Mouse (Mus musculus): Measurements from ENCODE around the gene Tifa.
A peak's percentile ranks its signal among the peaks of the same experiment; 100 is the strongest.

The Tifa gene

DNA sequence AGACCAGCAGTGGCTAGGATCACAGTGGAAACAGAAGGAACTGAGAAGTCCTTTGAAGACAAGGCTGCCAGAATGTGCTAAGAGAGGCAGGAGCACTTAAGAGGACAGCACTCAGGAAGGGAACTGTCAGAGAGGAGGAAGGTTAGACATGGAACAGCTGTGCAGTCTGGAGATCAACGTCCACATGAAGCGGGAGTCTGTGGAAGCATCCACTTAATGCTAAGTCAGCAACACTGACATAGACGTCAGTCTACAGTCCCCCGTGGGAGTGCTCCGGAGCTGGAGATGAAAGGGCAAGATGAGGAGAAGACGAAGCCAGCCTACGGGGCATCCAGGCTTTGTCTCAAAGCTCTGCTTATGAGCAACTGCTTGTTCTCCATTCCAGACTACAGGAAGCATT lies 37.5 kb downstream of the Tifa start:
- no peak for DNase-seq (ENCODE audit: low read depth)

DNA sequence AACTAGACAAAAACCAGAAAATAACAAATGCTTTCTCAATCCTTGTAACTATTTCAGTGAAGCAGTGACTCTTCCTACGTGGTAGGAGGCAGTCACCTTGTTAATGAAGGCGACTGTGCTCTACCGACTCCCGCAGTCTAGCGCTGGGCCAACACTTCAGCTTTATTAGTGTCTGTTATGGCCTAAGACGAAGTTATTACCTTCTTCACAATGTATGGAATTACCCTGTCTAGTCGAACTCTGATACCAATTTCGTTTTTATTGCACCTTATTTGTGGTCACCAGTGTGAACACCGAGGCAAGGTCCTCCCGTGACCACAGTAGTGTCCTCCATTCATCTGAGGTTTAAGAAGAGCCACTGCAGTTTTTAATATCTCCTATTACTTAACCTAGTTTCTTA lies 40.6 kb downstream of the Tifa start:
- no peak for DNase-seq (ENCODE audit: low read depth)

DNA sequence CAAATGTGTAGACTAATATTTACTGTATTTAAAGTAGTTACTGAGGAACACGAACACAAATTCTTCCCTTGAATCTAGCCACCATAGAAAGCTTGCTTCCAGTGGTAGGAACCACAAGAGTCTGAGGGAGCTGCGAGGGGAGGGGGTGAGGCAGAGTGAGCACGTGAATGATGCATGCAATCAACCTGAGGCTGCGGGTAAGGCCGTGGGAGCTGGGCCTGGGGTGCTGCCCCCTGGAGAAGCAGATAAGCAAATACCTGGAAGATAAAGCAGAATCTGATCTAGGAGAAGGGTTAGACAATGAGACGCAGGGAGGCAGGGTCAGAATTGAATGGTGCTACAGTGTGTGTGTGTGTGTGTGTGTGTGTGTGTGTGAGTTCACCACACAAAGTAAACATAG lies 41.5 kb downstream of the Tifa start:
- DNase-seq (ENCODE audit: low read depth), result no peak

GRCm38 (mm10) chr3:127834040-127834439 lies 44.4 kb downstream of the Tifa start:
- no peak for DNase-seq (ENCODE audit: low read depth)

- no peak for DNase-seq (ENCODE audit: low read depth)
These were observed 46.0 kb downstream of the Tifa start for GRCm38 (mm10) chr3:127835594-127835993.

- no peak for DNase-seq (ENCODE audit: low read depth)
These were observed 47.2 kb downstream of the Tifa start for GRCm38 (mm10) chr3:127836798-127837153.

GRCm38 (mm10) chr3:127837154-127837865 lies 47.7 kb downstream of the Tifa start, which contains the start of gene Ap1ar:
Gene Ap1ar (minus strand): TSS chr3:127837523.
- DNase-seq (ENCODE audit: low read depth), result peak; percentile 96

GRCm38 (mm10) chr3:127837972-127838644 lies 48.5 kb downstream of the Tifa start:
- DNase-seq (ENCODE audit: low read depth), result no peak

DNA sequence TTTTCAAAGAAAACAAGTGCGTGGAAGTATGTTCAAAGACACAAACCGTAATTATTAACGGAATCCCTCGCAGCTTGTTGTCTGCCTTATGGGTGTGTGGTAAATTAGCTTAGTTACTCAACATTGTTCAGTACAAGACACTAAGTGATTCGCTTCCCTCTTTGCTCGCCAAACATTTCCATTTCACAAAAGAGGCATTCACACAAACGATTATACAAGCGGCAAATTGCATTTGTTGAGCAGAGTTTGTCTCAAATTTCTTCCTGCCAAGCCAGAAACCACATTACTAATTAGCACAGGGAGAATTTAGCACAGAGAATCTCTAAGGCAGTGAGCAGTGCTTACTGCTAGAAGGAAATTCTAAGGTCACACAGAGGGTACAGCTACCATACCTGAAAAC lies 52.3 kb downstream of the Tifa start:
- no peak for DNase-seq (ENCODE audit: low read depth)

DNA sequence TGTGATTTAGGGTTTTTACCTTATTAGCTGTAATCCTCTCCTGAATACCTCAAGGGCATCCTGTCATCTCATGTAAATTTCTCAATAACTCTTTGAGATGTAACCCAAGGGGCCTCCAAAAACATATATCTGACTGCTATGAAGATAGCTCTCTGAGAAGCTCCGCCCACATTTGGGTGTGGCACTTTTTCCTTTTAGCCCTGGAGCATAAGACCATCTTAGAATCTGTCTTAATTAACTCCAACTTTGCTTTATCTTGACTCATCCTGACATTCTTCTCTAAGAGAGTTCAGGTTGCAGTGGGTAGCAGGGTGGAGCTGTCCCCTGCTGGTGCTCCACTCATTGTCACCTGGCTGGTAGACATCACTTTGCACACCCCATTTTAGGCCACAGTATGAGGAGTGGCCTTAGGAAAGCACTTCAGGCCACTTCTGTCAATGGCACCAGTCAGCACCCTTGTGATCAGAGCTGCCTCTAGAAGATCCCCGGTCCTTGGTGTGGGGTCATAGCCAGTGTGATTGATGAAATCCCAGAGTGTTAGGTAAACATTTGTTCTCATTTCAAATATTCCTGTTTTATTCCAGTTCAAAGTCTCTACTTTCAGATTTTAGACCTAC lies 53.8 kb downstream of the Tifa start:
- no peak for DNase-seq (ENCODE audit: low read depth)

- DNase-seq (ENCODE audit: low read depth), result no peak
These were observed 54.3 kb downstream of the Tifa start for GRCm38 (mm10) chr3:127843941-127844327.

DNA sequence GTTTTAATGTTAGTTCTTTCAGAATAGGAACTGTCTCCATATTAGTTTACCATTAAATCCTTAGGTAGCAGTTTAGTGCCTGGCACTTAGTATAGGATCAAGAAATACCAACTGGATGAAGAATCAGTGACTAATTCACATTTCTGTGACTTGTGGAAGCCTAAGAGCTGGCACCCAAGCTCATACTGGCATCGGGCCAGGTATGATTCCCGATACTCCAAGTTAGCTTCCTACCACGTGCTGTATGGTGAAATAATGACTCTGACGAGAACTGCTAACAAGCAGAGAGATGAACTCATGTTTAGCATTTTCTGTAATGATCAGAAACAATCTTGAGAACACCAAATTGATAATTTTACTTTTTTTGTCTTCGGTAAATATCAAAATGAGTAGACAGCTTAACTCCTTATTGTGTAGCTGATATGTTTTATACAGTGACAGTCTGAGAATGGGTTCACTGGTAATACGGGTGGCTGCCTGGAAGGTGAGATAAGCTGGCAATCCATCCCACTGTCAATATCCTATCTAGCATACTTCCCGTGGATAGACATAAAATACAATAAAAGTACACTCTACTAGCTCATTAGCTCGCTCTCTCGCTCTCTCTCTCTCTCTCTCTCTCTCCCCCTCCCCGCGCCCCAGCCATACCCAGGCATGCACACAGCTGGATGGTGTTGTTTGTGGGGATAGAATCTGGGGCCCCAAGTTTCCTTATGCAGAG lies 58.6 kb downstream of the Tifa start:
- no peak for DNase-seq (ENCODE audit: low read depth)

- DNase-seq (ENCODE audit: low read depth), result no peak
These were observed 60.3 kb downstream of the Tifa start for GRCm38 (mm10) chr3:127849922-127850321.

GRCm38 (mm10) chr3:127850776-127851646 lies 61.4 kb downstream of the Tifa start:
- no peak for DNase-seq (ENCODE audit: low read depth)

- no peak for DNase-seq (ENCODE audit: low read depth)
These were observed 63.1 kb downstream of the Tifa start for GRCm38 (mm10) chr3:127852722-127853121.

- DNase-seq (ENCODE audit: low read depth), result peak; percentile 76
These were observed 64.0 kb downstream of the Tifa start for GRCm38 (mm10) chr3:127853431-127854206.

DNA sequence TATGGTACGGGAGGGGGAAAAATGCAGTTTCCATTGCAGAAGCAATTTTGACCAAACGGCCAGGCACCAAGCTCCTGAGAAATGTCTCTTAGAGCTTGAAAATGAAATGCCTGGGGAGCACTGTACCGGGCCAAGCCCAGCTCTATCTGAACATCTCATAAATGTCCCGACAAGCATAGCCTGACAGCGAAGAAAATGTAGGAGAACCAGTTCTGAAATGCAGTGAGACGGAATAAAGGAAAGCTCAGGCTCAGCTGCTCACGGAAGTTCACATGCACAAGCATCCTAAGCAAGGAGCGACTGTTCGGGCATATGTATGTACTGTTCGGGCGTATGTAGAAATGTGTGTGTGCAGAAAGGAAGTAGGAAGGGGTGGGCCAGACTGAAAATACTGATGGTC lies 71.7 kb downstream of the Tifa start:
- DNase-seq (ENCODE audit: low read depth), result no peak

- DNase-seq (ENCODE audit: low read depth), result peak; percentile 34
These were observed 72.9 kb downstream of the Tifa start for GRCm38 (mm10) chr3:127862479-127862878.

DNA sequence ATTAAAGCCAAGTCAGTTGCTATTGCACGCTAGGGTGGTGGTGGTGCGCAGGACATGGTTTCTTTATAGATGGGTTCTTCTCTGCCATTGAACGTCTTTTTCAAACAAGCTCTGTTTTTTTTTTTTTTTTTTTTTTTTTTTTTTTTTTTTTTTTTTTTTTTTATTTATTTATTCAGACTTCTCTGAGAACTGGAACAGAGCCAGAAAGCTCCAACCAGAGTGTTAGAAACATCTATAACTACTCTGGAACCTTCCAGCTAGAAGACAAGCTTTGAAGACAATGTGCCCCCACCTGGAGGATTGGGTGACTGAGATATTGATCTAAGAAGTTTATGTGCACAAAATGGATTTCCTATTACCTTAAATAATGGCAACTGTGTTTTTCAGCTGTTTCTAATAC lies 74.0 kb downstream of the Tifa start:
- DNase-seq (ENCODE audit: low read depth), result no peak

DNA sequence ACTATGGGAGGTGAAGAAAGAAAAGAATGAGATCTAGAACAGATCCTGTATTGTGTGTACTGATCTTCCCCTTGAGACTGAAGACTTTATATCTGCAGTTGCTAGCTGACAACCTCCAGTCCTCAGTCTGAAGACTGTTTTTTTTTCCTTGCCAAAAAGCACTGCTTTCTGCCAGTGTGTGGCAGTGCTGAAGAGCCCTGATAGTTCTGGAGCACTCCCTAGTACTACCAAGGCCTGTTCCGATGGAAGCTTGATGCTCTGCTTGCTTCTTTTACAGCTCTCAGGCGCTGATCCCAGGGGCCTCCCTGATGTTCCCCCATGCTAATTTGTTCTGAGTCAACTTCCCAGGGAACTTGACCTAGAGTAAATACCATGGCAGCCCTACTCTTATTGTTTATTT lies 74.6 kb downstream of the Tifa start:
- DNase-seq (ENCODE audit: low read depth), result no peak
